Mouse (Mus musculus): Measurements from ENCODE around the gene Myl6b.
A peak's percentile ranks its signal among the peaks of the same experiment; 100 is the strongest.
"Not testable (repeated sequence)": the region's sequence is repeated elsewhere in the genome, so short reads cannot be mapped to it uniquely, and the experiment has no call there.

Gene Myl6b

GRCm38 (mm10) chr10:128518833-128519232 lies 20.3 kb upstream of the Myl6b start:
- DNase-seq (ENCODE audit: low spot score in 2 of 2) = peak in 1 of 2 experiments; percentile 59

- DNase-seq (ENCODE audit: low spot score in 2 of 2) = no peak
These were observed 18.2 kb upstream of the Myl6b start for GRCm38 (mm10) chr10:128516677-128517076.

GRCm38 (mm10) chr10:128516029-128516428 lies 17.5 kb upstream of the Myl6b start:
- no peak for DNase-seq (ENCODE audit: low spot score in 2 of 2)

GRCm38 (mm10) chr10:128515044-128515443 lies 16.6 kb upstream of the Myl6b start:
- no peak for DNase-seq (ENCODE audit: low spot score in 2 of 2)

- no peak for DNase-seq (ENCODE audit: low spot score in 2 of 2)
These were observed 13.3 kb upstream of the Myl6b start for GRCm38 (mm10) chr10:128511761-128512160.

GRCm38 (mm10) chr10:128511189-128511588 lies 12.7 kb upstream of the Myl6b start:
- no peak for DNase-seq (ENCODE audit: low spot score in 2 of 2)

- DNase-seq (ENCODE audit: low spot score in 2 of 2) = no peak
These were observed 11.8 kb upstream of the Myl6b start for GRCm38 (mm10) chr10:128510301-128510700.

GRCm38 (mm10) chr10:128509831-128510230 lies 11.3 kb upstream of the Myl6b start:
- no peak for DNase-seq (ENCODE audit: low spot score in 2 of 2)

GRCm38 (mm10) chr10:128509203-128509602 lies 10.7 kb upstream of the Myl6b start:
- no peak for DNase-seq (ENCODE audit: low spot score in 2 of 2)

GRCm38 (mm10) chr10:128508260-128508659 lies 9.8 kb upstream of the Myl6b start:
- no peak for DNase-seq (ENCODE audit: low spot score in 2 of 2)

GRCm38 (mm10) chr10:128505974-128506373 lies 7.5 kb upstream of the Myl6b start:
- DNase-seq (ENCODE audit: low spot score in 2 of 2) = no peak

GRCm38 (mm10) chr10:128505371-128505667 lies 6.8 kb upstream of the Myl6b start:
- DNase-seq (ENCODE audit: low spot score in 2 of 2) = not testable (repeated sequence)

- peak in 1 of 2 experiments; percentile 55 for DNase-seq (ENCODE audit: low spot score in 2 of 2)
These were observed 6.3 kb upstream of the Myl6b start for GRCm38 (mm10) chr10:128504641-128505370.

- no peak for DNase-seq (ENCODE audit: low spot score in 2 of 2)
These were observed 5.5 kb upstream of the Myl6b start for GRCm38 (mm10) chr10:128504012-128504411.

- DNase-seq (ENCODE audit: low spot score in 2 of 2) = no peak
These were observed 5.0 kb upstream of the Myl6b start for GRCm38 (mm10) chr10:128503532-128503931.

- no peak for DNase-seq (ENCODE audit: low spot score in 2 of 2)
These were observed 3.9 kb upstream of the Myl6b start for GRCm38 (mm10) chr10:128502341-128502740.

- DNase-seq (ENCODE audit: low spot score in 2 of 2) = peak; percentile 62 to 63
These were observed 709 bp upstream of the Myl6b start for GRCm38 (mm10) chr10:128499116-128499671.

GRCm38 (mm10) chr10:128497134-128497737 lies 1.2 kb downstream of the Myl6b start:
- DNase-seq (ENCODE audit: low spot score in 2 of 2) = no peak

GRCm38 (mm10) chr10:128496509-128497077 lies 1.9 kb downstream of the Myl6b start:
- DNase-seq (ENCODE audit: low spot score in 2 of 2) = no peak

- DNase-seq (ENCODE audit: low spot score in 2 of 2) = no peak
These were observed 2.6 kb downstream of the Myl6b start for GRCm38 (mm10) chr10:128495903-128496302.

GRCm38 (mm10) chr10:128495270-128495669 lies 3.2 kb downstream of the Myl6b start:
- no peak for DNase-seq (ENCODE audit: low spot score in 2 of 2)

- no peak for DNase-seq (ENCODE audit: low spot score in 2 of 2)
These were observed 3.7 kb downstream of the Myl6b start for GRCm38 (mm10) chr10:128494667-128495245.
